Mouse (Mus musculus) inflammation-experienced regulatory T-cells (primary cell): ENCODE data around the gene Lgals2. TPM values are rescaled to one million over a fixed set of nuclear protein-coding genes. Genes with fewer than 3 reads are reported as not detected.

ENCODE experiments used
- polyA plus RNA-seq, 2 experiments: library from polyadenylated mRNA; unstranded; fragments of 100-300 nt; shearing (Covaris generic); gene quantifications; one replicate each; pipeline ENCODE4 v1.2.1; 2017

Lgals2 gene
- polyA plus RNA-seq = not detected

GRCm38 (mm10) chr15:78855303-78855965, at the start of gene Lgals2:
Lgals2 (minus strand) TSS chr15:78855529.

GRCm38 (mm10) chr15:78899740-78900584, 44.6 kb upstream of the Lgals2 start, which contains the start of gene Sh3bp1:
Sh3bp1 (plus strand) TSS chr15:78899768.

GRCm38 (mm10) chr15:78899409-78899739, 44.0 kb upstream of the Lgals2 start, which contains the start of gene Gm49510:
Gm49510 (plus strand) TSS chr15:78899667.

GRCm38 (mm10) chr15:78876991-78877809, 21.9 kb upstream of the Lgals2 start, which contains the start of gene Gga1:
Gga1 (plus strand) TSS chr15:78877190.

GRCm38 (mm10) chr15:78842371-78843163, 12.8 kb downstream of the Lgals2 start, which contains the start of gene Cdc42ep1:
Cdc42ep1 (plus strand) TSS chr15:78842624.

GRCm38 (mm10) chr15:78802776-78803391, 52.4 kb downstream of the Lgals2 start, which contains the start of gene Card10:
Card10 (minus strand) TSS chr15:78803042.

Other genes starting within 250 kb of the Lgals2 start
- gene Elfn2, start 136.8 kb downstream of the Lgals2 start, polyA plus RNA-seq = under 1 TPM; 0.05 to 0.99 TPM
- 100 to 1,000 TPM; 125 to 169 TPM for gene Mfng, start 82.1 kb downstream of the Lgals2 start, polyA plus RNA-seq
- under 1 TPM; 0.39 to 0.80 TPM for gene Card10, start 52.5 kb downstream of the Lgals2 start, polyA plus RNA-seq
- under 1 TPM in 1 of 2 experiments, not detected in 1; 0.47 TPM for gene Cdc42ep1, start 12.9 kb downstream of the Lgals2 start, polyA plus RNA-seq
- 10 to 100 TPM; 65.1 to 85.6 TPM for gene Gga1, start 21.7 kb upstream of the Lgals2 start, polyA plus RNA-seq
- 1 to 10 TPM in 1 of 2 experiments, under 1 TPM in 1; 0.51 to 2.8 TPM for gene Gm49510, start 44.1 kb upstream of the Lgals2 start, polyA plus RNA-seq
- gene Sh3bp1, start 44.2 kb upstream of the Lgals2 start, polyA plus RNA-seq = 100 to 1,000 TPM; 194 to 241 TPM
- 10 to 100 TPM; 27.2 to 27.9 TPM for gene Pdxp, start 58.4 kb upstream of the Lgals2 start, polyA plus RNA-seq
- 100 to 1,000 TPM; 406 to 488 TPM for gene Lgals1, start 71.2 kb upstream of the Lgals2 start, polyA plus RNA-seq
- 10 to 100 TPM; 44.7 to 55.2 TPM for gene Nol12, start 79.4 kb upstream of the Lgals2 start, polyA plus RNA-seq
- gene Triobp, start 92.2 kb upstream of the Lgals2 start, polyA plus RNA-seq = 100 to 1,000 TPM in 1 of 2 experiments, 10 to 100 TPM in 1; 88.2 to 119 TPM
- gene H1f0, start 172.9 kb upstream of the Lgals2 start, polyA plus RNA-seq = 100 to 1,000 TPM; 103 to 105 TPM
- 1 to 10 TPM in 1 of 2 experiments, under 1 TPM in 1; 0.43 to 2.3 TPM for gene Galr3, start 186.4 kb upstream of the Lgals2 start, polyA plus RNA-seq
- gene Ankrd54, start 207.4 kb upstream of the Lgals2 start, polyA plus RNA-seq = 10 to 100 TPM; 55.1 to 58.4 TPM
- 100 to 1,000 TPM; 142 to 167 TPM for gene Eif3l, start 219.7 kb upstream of the Lgals2 start, polyA plus RNA-seq